Mouse (Mus musculus) thymus, adult 2 months (tissue): ENCODE data around the gene Deaf1.

Experiments used
- CTCF ChIP-seq: fragments of 200-500 bp; IDR thresholded peaks from 2 replicates; pipeline ENCODE4 v1.5.1; 2012; ENCODE audit warnings: mild to moderate bottlenecking, control low read depth, low read length, moderate library complexity, borderline replicate concordance; ENCODE audit not compliant: control insufficient read depth, poor library complexity, insufficient read depth; ENCODE audit errors: extremely low read depth
- POLR2A ChIP-seq: fragments of 200-500 bp; IDR thresholded peaks from 2 replicates; pipeline ENCODE4 v1.6.1; 2012; ENCODE audit warnings: mild to moderate bottlenecking, low read length, control low read depth, moderate library complexity; ENCODE audit not compliant: control insufficient read depth, poor library complexity, insufficient read depth; ENCODE audit errors: extremely low read depth

DNA sequence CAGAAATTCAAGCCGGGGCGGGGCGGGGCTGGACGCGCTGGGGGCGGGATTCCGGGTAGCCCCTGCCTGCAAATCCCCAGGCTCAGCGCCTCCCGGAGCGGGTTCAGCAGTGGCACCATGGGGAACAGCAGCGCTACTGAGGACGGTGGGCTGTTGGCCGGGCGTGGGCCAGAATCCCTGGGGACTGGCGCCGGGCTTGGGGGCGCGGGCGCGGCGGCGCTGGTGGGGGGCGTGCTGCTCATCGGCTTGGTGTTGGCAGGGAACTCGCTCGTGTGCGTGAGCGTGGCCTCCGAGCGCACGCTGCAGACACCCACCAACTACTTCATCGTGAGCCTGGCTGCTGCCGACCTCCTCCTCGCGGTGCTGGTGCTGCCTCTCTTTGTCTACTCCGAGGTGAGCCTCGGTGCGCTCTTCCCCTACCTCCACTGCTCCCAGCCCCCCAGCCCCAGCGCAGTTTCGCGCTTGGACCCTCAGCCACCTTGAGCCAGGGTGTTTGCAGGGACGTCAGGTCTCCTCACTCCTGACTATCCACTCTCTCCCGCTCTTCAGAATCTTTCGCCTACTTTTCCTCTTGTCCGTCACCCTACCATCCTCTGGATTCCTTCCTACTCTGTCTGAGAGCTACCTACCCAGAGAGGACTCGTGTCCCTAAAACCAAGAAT is 35.4 kb downstream of the Deaf1 start, which contains the start of gene Drd4:
- TF ChIP-seq POLR2A = no peak
- TF ChIP-seq CTCF = no peak
